Mouse (Mus musculus): ENCODE measurements around the gene F2r.

GRCm38 (mm10) chr13:95591606-95592005 lies 26.7 kb downstream of the F2r start:
- no peak for TF ChIP-seq MAFK (IDR thresholded peaks at IDR 0.05; ENCODE audit: insufficient read depth, low read depth, low read length)
- TF ChIP-seq HCFC1 (IDR thresholded peaks at IDR 0.05; ENCODE audit: borderline replicate concordance, insufficient read depth, low read length), result no peak
- no peak for TF ChIP-seq ZNF384 (IDR thresholded peaks at IDR 0.05; ENCODE audit: low read depth, low read length)
- TF ChIP-seq ZC3H11A (IDR thresholded peaks at IDR 0.05; ENCODE audit: borderline replicate concordance, low read depth, low read length), result no peak
